Comparison of ENCODE assay signal across 15 mouse cellular contexts in genomic region chr11:62814625-62815024, GRCm38 (mm10). TPM values are rescaled to one million over a fixed set of nuclear protein-coding genes. Genes with fewer than 3 reads are reported as not detected.
DNase-seq lines count a peak whose midpoint lies in the region; ATAC-seq lines count a peak whose summit lies in the region.
"Had no signal": no experiment of that assay in that cellular context is flagged by ENCODE, and none has a peak within 500 bp of the region (broad histone marks: within the 10 kb centered on the region; RNA-seq: fewer than 3 reads in every experiment).

No protein-coding gene starts in this region.

- H3K4me3 ChIP-seq in heart, embryonic 16.5 days (ENCODE audit: low read length), result no peak overlapping the region
- no peak overlapping the region for H3K4me3 ChIP-seq in heart, embryonic 10.5 days
- no peak overlapping the region for H3K4me3 ChIP-seq in stomach, embryonic 14.5 days (ENCODE audit: low read depth, low read length)
- H3K4me3 ChIP-seq: liver, embryonic 15.5 days; midbrain, embryonic 12.5 days had no signal

- H3K4me1 ChIP-seq in heart, embryonic 16.5 days (ENCODE audit: control insufficient read depth, insufficient read depth, low read length), result peaks cover 5% of the 10 kb centered on the region
- peaks cover 2% of the 10 kb centered on the region; the same call in 1 of the 2 replicates for H3K4me1 ChIP-seq in heart, embryonic 10.5 days
- H3K4me1 ChIP-seq in stomach, embryonic 14.5 days (ENCODE audit: control insufficient read depth, insufficient read depth, low read length), result peaks cover 14% of the 10 kb centered on the region
- H3K4me1 ChIP-seq: midbrain, embryonic 12.5 days had no signal

- no peak for DNase-seq in heart, embryonic 10.5 days (ENCODE audit: low spot score)
- peak; percentile 88 for DNase-seq in 416B (ENCODE audit: low read depth)
- peak; percentile 58 for DNase-seq in brain, adult 2 months (ENCODE audit: low read depth, low spot score)
- DNase-seq in right cerebral cortex, adult 2 months (ENCODE audit: low spot score in 2 of 2), result no peak
- DNase-seq in testis, postnatal 10 days (ENCODE audit: low spot score), result no peak
- DNase-seq: adrenal gland, postnatal 36 days; gastrocnemius, postnatal 14 days; kidney, adult 9 months had no signal

- H3K4me2 ChIP-seq in heart, embryonic 16.5 days (ENCODE audit: low read depth, low read length), result no peak overlapping the region
- H3K4me2 ChIP-seq in stomach, embryonic 14.5 days (replicated peaks; ENCODE audit: low read depth, low read length), result no peak overlapping the region
- H3K4me2 ChIP-seq: liver, embryonic 15.5 days; midbrain, embryonic 12.5 days had no signal

- H3K36me3 ChIP-seq in heart, embryonic 16.5 days (ENCODE audit: control insufficient read depth, insufficient read depth), result no peaks in the 10 kb centered on the region
- H3K36me3 ChIP-seq in heart, embryonic 10.5 days, result no peaks in the 10 kb centered on the region
- no peaks in the 10 kb centered on the region for H3K36me3 ChIP-seq in stomach, embryonic 14.5 days (ENCODE audit: control insufficient read depth, insufficient read depth, low read length)
- H3K36me3 ChIP-seq: liver, embryonic 15.5 days; midbrain, embryonic 12.5 days had no signal

- ATAC-seq in heart, embryonic 16.5 days (replicated peaks; ENCODE audit: extremely low read depth, insufficient read depth, low FRiP score), result 0 out of 2 replicates have a peak, but pooled peaks have one; percentile 41
- ATAC-seq in stomach, embryonic 14.5 days (ENCODE audit: insufficient number of reproducible peaks, insufficient read depth, low FRiP score, low read depth), result no peak
- ATAC-seq: forebrain, embryonic 16.5 days; hindbrain, embryonic 16.5 days had no signal

- no peak overlapping the region for H3K27ac ChIP-seq in heart, embryonic 16.5 days (ENCODE audit: low read length)
- H3K27ac ChIP-seq in heart, embryonic 10.5 days, result no peak overlapping the region
- H3K27ac ChIP-seq in stomach, embryonic 14.5 days (ENCODE audit: low read length), result 0 out of 2 replicates have a peak overlapping the region, but pooled peaks have one; percentile 6
- H3K27ac ChIP-seq: liver, embryonic 15.5 days; midbrain, embryonic 12.5 days had no signal

- no peak overlapping the region for H3K9ac ChIP-seq in heart, embryonic 16.5 days (ENCODE audit: low read length)
- no peak overlapping the region for H3K9ac ChIP-seq in stomach, embryonic 14.5 days (replicated peaks; ENCODE audit: low read depth, low read length)
- H3K9ac ChIP-seq: liver, embryonic 15.5 days; midbrain, embryonic 12.5 days had no signal

- WGBS in heart, embryonic 16.5 days, result 36% methylated on average over 4 of the region's 4 CpGs
- 42% methylated on average over 4 of the region's 4 CpGs for WGBS in heart, embryonic 10.5 days
- 44% methylated on average over 4 of the region's 4 CpGs for WGBS in stomach, embryonic 14.5 days

- no peaks in the 10 kb centered on the region for H3K9me3 ChIP-seq in heart, embryonic 16.5 days (replicated peaks; ENCODE audit: control insufficient read depth, low read length)
- no peaks in the 10 kb centered on the region for H3K9me3 ChIP-seq in heart, embryonic 10.5 days
- no peaks in the 10 kb centered on the region for H3K9me3 ChIP-seq in stomach, embryonic 14.5 days (ENCODE audit: control insufficient read depth, low read depth, low read length)
- H3K9me3 ChIP-seq: liver, embryonic 15.5 days; midbrain, embryonic 12.5 days had no signal

- H3K27me3 ChIP-seq in heart, embryonic 16.5 days (ENCODE audit: control insufficient read depth, insufficient read depth, low read length), result no peaks in the 10 kb centered on the region
- H3K27me3 ChIP-seq in heart, embryonic 10.5 days (ENCODE audit: insufficient read depth, poor library complexity, severe bottlenecking), result peaks cover 5% of the 10 kb centered on the region; the same call in 1 of the 2 replicates
- no peaks in the 10 kb centered on the region for H3K27me3 ChIP-seq in stomach, embryonic 14.5 days (ENCODE audit: control insufficient read depth, insufficient read depth, low read length)
- H3K27me3 ChIP-seq: liver, embryonic 15.5 days; Patski had no signal

RNA-seq across cellular contexts. Expression of gene Trim16, which starts 5.4 kb away (rescaled TPM):
- polyA plus RNA-seq in heart, embryonic 16.5 days (2015; fragmentation: Nextera tagmentation; extraction: Ambion mirVana), result 5.8 and 6.9 TPM in 2 replicates
- polyA plus RNA-seq in heart, embryonic 10.5 days (2016; fragmentation: Nextera tagmentation; extraction: Ambion mirVana), result 3.7 and 4.9 TPM in 2 replicates
- polyA plus RNA-seq in stomach, embryonic 14.5 days (2014; fragmentation: Nextera tagmentation; extraction: Ambion mirVana), result 16.8 and 19.1 TPM in 2 replicates

RNA-seq across cellular contexts. Expression of gene Zfp286, which starts 25.4 kb away (rescaled TPM):
- 8.7 and 8.9 TPM in 2 replicates for polyA plus RNA-seq in heart, embryonic 16.5 days (2015; fragmentation: Nextera tagmentation; extraction: Ambion mirVana)
- polyA plus RNA-seq in heart, embryonic 10.5 days (2016; fragmentation: Nextera tagmentation; extraction: Ambion mirVana), result 10.8 and 14.9 TPM in 2 replicates
- 23.2 and 24.9 TPM in 2 replicates for polyA plus RNA-seq in stomach, embryonic 14.5 days (2014; fragmentation: Nextera tagmentation; extraction: Ambion mirVana)

RNA-seq across cellular contexts. Expression of gene Fbxw10, which starts 32.2 kb away (rescaled TPM):
- polyA plus RNA-seq in heart, embryonic 16.5 days (2015; fragmentation: Nextera tagmentation; extraction: Ambion mirVana), result 0.25 and 0.45 TPM in 2 replicates
- 0.34 TPM in 1 of 2 replicates, not detected in the other for polyA plus RNA-seq in heart, embryonic 10.5 days (2016; fragmentation: Nextera tagmentation; extraction: Ambion mirVana)
- polyA plus RNA-seq in stomach, embryonic 14.5 days (2014; fragmentation: Nextera tagmentation; extraction: Ambion mirVana), result 0.59 and 1.1 TPM in 2 replicates

Comparison
In these comparisons a context has a peak if more than half of its experiments do, and no peak if none do; other contexts are left out.
1. DNase-seq: peak in 416B (single experiment) and brain, adult 2 months (single experiment); none in heart, embryonic 10.5 days (single experiment), right cerebral cortex, adult 2 months (0 of 2) and testis, postnatal 10 days (single experiment).